Mouse (Mus musculus) CH12.LX (cell line): Measurements from ENCODE around the gene Dhx9. TPM values are rescaled to one million over a fixed set of nuclear protein-coding genes. Genes with fewer than 3 reads are reported as not detected.

Experiments used
- DNase-seq: peaks from one replicate; pipeline ENCODE4 v3.0.0-alpha.2; 2013; ENCODE audit errors: extremely low read depth
- H3K27ac ChIP-seq: 2 replicates; pipeline ENCODE4 v1.5.1; 2012; ENCODE audit warnings: low read depth, mild to moderate bottlenecking, control low read depth, moderate library complexity; ENCODE audit not compliant: insufficient read depth
- H3K27me3 ChIP-seq: replicated peaks from 2 replicates; pipeline ENCODE3; 2012; ENCODE audit warnings: inconsistent platforms
- H3K36me3 ChIP-seq, 2 experiments: replicated peaks in 1 of 2; 2 replicates each; pipeline versions ENCODE3 to v1.6.1; 2012; ENCODE audit warnings: inconsistent platforms in 1 of 2, low read length in 1 of 2, mild to moderate bottlenecking in 1 of 2, mixed read lengths in 1 of 2, moderate library complexity in 1 of 2; ENCODE audit not compliant: control insufficient read depth in 1 of 2, insufficient read depth in 1 of 2
- H3K4me1 ChIP-seq, 2 experiments: 2 replicates each; pipeline ENCODE4 v1.6.1; 2012; ENCODE audit warnings: inconsistent platforms in 1 of 2, moderate library complexity in 1 of 2; ENCODE audit not compliant: insufficient read depth in 2 of 2, control insufficient read depth in 1 of 2
- H3K4me2 ChIP-seq: 2 replicates; pipeline ENCODE4 v1.6.1; 2012; ENCODE audit warnings: low read depth, mild to moderate bottlenecking, control low read depth; ENCODE audit not compliant: poor library complexity, insufficient read depth, severe bottlenecking
- H3K4me3 ChIP-seq, 3 experiments: fragments of 150-350 bp in 1 of 3; sonication (generic) in 1 of 3; replicated peaks in 1 of 3; 2 replicates each; pipeline versions ENCODE3 to v1.5.1; 2011 to 2012; ENCODE audit warnings: low read depth in 2 of 3, low read length in 2 of 3, mild to moderate bottlenecking in 2 of 3, moderate library complexity in 2 of 3, control low read depth in 1 of 3, improper control_type of control experiment in 1 of 3, inconsistent platforms in 1 of 3, mixed read lengths in 1 of 3; ENCODE audit not compliant: poor library complexity in 1 of 3
- H3K79me2 ChIP-seq: replicated peaks from 2 replicates; pipeline ENCODE4 v1.6.1; 2012; ENCODE audit warnings: mild to moderate bottlenecking, moderate library complexity; ENCODE audit not compliant: control insufficient read depth, poor library complexity, insufficient read depth, severe bottlenecking; ENCODE audit errors: extremely low read depth
- H3K9ac ChIP-seq: 2 replicates; pipeline ENCODE4 v1.6.1; 2012; ENCODE audit warnings: low read depth, mild to moderate bottlenecking, control low read depth, moderate library complexity; ENCODE audit not compliant: insufficient read depth
- H3K9me3 ChIP-seq: replicated peaks from 2 replicates; pipeline ENCODE3; 2012; ENCODE audit warnings: low read length, inconsistent platforms, mixed read lengths
- CTCF ChIP-seq, 2 experiments: IDR thresholded peaks in 1 of 2; conservative IDR thresholded peaks in 1 of 2; 2 replicates each; pipeline ENCODE4 v1.5.1; 2011 to 2012; ENCODE audit warnings: low read depth in 2 of 2, low read length in 2 of 2, improper control_type of control experiment in 1 of 2, inconsistent platforms in 1 of 2, mild to moderate bottlenecking in 1 of 2, moderate library complexity in 1 of 2
- IRF4 ChIP-seq: IDR thresholded peaks from 2 replicates; pipeline ENCODE4 v1.6.1; 2014; ENCODE audit warnings: low read depth, mild to moderate bottlenecking, inconsistent platforms, low read length, improper control_type of control experiment
- MYC ChIP-seq: IDR thresholded peaks from 2 replicates; pipeline ENCODE4 v1.6.1; 2011; ENCODE audit warnings: low read depth, mild to moderate bottlenecking, improper control_type of control experiment, low read length
- NRF1 ChIP-seq: IDR thresholded peaks from 2 replicates; pipeline ENCODE4 v1.6.1; 2014; ENCODE audit warnings: low read depth, mild to moderate bottlenecking, inconsistent platforms, low read length, improper control_type of control experiment, moderate library complexity
- POLR2AphosphoS2 ChIP-seq: IDR thresholded peaks from 2 replicates; pipeline ENCODE4 v1.6.1; 2011; ENCODE audit warnings: low read depth, low read length, improper control_type of control experiment
- RAD21 ChIP-seq: IDR thresholded peaks from 2 replicates; pipeline ENCODE4 v1.6.1; 2011; ENCODE audit warnings: low read depth, mild to moderate bottlenecking, low read length, improper control_type of control experiment, moderate library complexity
- SIN3A ChIP-seq: IDR thresholded peaks from 2 replicates; pipeline ENCODE4 v1.6.1; 2012; ENCODE audit warnings: low read length, improper control_type of control experiment, inconsistent platforms
- SMC3 ChIP-seq: IDR thresholded peaks from 2 replicates; pipeline ENCODE4 v1.6.1; 2011; ENCODE audit warnings: low read depth, low read length, improper control_type of control experiment
- TBP ChIP-seq: conservative IDR thresholded peaks from 2 replicates; pipeline ENCODE4 v1.6.1; 2011; ENCODE audit warnings: low read depth, low read length, improper control_type of control experiment
- USF2 ChIP-seq: conservative IDR thresholded peaks from 2 replicates; pipeline ENCODE4 v1.6.1; 2011; ENCODE audit warnings: low read depth, low read length, improper control_type of control experiment
- ZKSCAN1 ChIP-seq: IDR thresholded peaks from 2 replicates; pipeline ENCODE4 v1.6.1; 2012; ENCODE audit warnings: low read depth, inconsistent platforms, low read length, improper control_type of control experiment, borderline replicate concordance
- dilution Hi-C: fragments of 300-500 bp; cut with MboI; formaldehyde crosslinking; loops from 2 replicates; pipeline ENCODE4 v1.14.3; 2020; ENCODE audit warnings: low sequenced_read_pairs; ENCODE audit not compliant: extremely low pct_unique_long_range_greater_than_20kb, extremely low pct_ligation_motif_present
- in situ Hi-C: fragments of 300-500 bp; cut with MboI; formaldehyde crosslinking; loops from 3 replicates; pipeline ENCODE4 v1.14.3; 2019; ENCODE audit warnings: low sequenced_read_pairs, low pct_ligation_motif_present, low pct_unique_long_range_greater_than_20kb, mixed read lengths
- polyA plus RNA-seq: library from polyadenylated mRNA; unstranded; fragments of >175 nt; gene quantifications from 2 replicates; pipeline ENCODE4 v1.2.1, GENCODE M21; 2012; ENCODE audit warnings: low read depth; ENCODE audit not compliant: insufficient read length
- total RNA-seq, 2 experiments: library from RNA; depleted of rRNA; stranded (reverse); fragments of 300-350 nt in 1 of 2; fragments of >200 nt in 1 of 2; gene quantifications; 2 replicates each; pipeline ENCODE4 v1.2.3; 2012 to 2014

Gene Dhx9
- total and polyA plus RNA-seq, 3 experiments, result 55.4 to 233 (median 98.8) TPM

GRCm38 (mm10) chr1:153453146-153453642 lies 34.3 kb downstream of the Dhx9 start:
- in situ Hi-C loops, result no loop called here
- no peak for DNase-seq
- Histone ChIP-seq H3K36me3 (peaks cover 39 to 89% of the 10 kb centered on the region in 2 experiments), H3K4me2 (no peak overlapping the region), H3K9me3 (no peaks in the 10 kb centered on the region), H3K27me3 (no peaks in the 10 kb centered on the region), H3K4me1 (no peaks in the 10 kb centered on the region), H3K79me2 (peaks cover 3% of the 10 kb centered on the region; the same call in 1 of the 2 replicates), H3K4me3 (no peak overlapping the region), H3K9ac (no peak overlapping the region), H3K27ac (no peak overlapping the region)
- TF ChIP-seq POLR2AphosphoS2, result peak; percentile 68; the same call in 1 of the 2 replicates
- TF ChIP-seq NRF1, result no peak
- dilution Hi-C loops, result no loop called here

- dilution Hi-C loops, result no loop called here
- Histone ChIP-seq H3K36me3 (peaks cover 32 to 83% of the 10 kb centered on the region in 2 experiments), H3K27ac (no peak overlapping the region), H3K27me3 (no peaks in the 10 kb centered on the region), H3K9me3 (no peaks in the 10 kb centered on the region), H3K79me2 (no peaks in the 10 kb centered on the region), H3K4me3 (no peak overlapping the region), H3K4me1 (no peaks in the 10 kb centered on the region), H3K4me2 (no peak overlapping the region), H3K9ac (no peak overlapping the region)
- TF ChIP-seq TBP, result 0 out of 2 replicates have a peak, but pooled peaks have one; percentile 6
- TF ChIP-seq IRF4, result no peak
- TF ChIP-seq RAD21, result peak; percentile 73
- no peak for TF ChIP-seq MYC
- peak; percentile 52 for TF ChIP-seq SMC3
- TF ChIP-seq CTCF (conservative IDR thresholded peaks at IDR 0.05 in 1 of 2, IDR thresholded peaks at IDR 0.05 in 1 of 2; ENCODE audit: low read depth in 2 of 2, low read length in 2 of 2), result peak; percentile 60 to 75; a peak in 3 of 4 replicates
- TF ChIP-seq USF2, result no peak
- no peak for TF ChIP-seq ZKSCAN1
- peak; percentile 68; the same call in 1 of the 2 replicates for TF ChIP-seq POLR2AphosphoS2
- no peak for TF ChIP-seq SIN3A
- in situ Hi-C loops, result no loop called here
- DNase-seq, result peak; percentile 65
Observed at GRCm38 (mm10) chr1:153451237-153452154, 36.0 kb downstream of the Dhx9 start.
